Mouse (Mus musculus) left cerebral cortex, postnatal 4 days (tissue): ENCODE measurements at regions not wholly inside any gene's neighbourhood (a gene's known extent, or its start where the extent isn't known, plus 50 kb on each side); places are given as distances from the start of the nearest gene placed in this dataset.
A peak's percentile ranks its signal among the peaks of the same experiment; 100 is the strongest.

Source experiments
- DNase-seq: peaks from one replicate; pipeline ENCODE4 v3.0.0-alpha.2; 2022
- intact Hi-C: fragments of 180-260 bp; cut with DNase I; formaldehyde crosslinking; loops from one replicate; pipeline ENCODE4 v1.15.1; 2025

DNA sequence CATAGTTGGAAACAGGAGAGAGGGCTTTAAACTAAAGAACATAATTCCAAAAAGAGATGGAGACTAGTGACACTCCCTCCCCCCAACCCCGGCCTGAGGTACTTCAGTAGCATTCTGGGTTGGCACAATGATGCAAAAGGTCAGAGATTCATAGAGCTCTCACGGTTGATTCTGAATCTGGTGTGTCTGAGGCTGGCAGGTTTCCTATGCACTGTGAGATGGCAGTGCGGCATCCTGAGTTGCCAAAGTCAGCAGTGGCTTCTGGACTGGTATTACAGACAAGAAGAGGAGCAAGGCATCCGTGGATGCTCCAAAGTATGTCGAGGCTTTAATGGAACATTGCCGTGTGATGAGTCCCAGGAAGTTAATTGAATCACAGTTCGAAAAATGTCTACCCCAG lies 2791.8 kb upstream of the Gm7489 start:
- DNase-seq: no peak
- intact Hi-C loops: no loop called here

DNA sequence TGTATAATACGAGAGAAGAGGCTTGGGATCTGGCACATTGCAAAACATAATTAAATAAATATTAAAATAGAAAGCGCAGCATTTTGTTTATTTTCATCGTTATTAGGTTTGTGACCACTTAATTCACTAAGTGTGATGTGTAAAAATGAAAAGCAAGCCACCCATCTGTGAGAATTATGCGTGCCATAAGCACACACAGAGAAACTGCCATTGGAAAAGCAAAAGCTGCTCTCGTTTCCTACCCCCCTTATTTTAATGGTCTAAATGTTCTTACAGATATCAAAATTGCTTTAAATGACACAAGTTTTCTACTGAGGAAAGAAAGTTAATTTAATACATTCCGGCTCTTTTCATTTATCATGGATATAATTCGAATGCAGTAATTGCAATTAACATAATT lies 2780.8 kb upstream of the Gm7489 start:
- DNase-seq: no peak
- intact Hi-C loops: no loop called here

DNA sequence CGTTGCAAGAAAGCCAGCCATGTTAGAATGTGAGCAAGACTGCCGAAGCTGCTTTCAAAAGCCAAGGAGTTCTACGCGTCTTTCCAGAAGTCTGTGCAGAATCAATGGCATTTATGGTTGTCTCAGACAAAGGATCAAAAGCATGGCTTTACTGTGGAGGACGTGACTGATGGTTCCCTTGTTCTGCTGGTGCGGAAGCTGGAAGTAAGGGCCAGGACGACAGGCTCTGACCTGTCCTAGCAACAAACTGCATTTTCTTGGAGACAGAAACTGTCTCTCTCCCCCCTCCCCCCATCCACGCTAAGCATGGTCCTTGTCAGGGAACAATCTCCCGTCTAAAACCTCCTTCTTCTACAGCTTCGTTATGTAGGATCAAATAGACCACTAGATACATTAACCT lies 2780.3 kb upstream of the Gm7489 start:
- no peak for DNase-seq
- intact Hi-C loops: no loop called here

DNA sequence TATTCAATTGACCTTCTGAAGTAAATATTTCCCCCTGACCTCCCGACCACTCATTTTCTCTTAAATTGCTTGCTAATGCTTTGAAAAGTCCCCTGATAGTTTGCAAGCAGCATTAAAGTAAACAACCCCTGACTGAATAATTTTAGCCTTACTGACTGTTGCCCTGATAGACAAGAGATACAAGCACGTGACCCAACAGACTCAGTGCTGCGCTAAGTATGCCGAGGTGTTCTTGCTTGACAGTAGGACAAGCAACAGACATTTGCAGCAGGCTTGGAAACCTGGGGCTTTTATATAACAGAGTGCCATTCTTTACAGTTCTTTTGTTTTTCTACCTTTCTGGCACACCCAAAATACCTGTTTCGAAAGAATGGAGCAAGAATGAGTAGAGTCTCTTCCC lies 2779.9 kb upstream of the Gm7489 start:
- no peak for DNase-seq
- intact Hi-C loops: no loop called here

DNA sequence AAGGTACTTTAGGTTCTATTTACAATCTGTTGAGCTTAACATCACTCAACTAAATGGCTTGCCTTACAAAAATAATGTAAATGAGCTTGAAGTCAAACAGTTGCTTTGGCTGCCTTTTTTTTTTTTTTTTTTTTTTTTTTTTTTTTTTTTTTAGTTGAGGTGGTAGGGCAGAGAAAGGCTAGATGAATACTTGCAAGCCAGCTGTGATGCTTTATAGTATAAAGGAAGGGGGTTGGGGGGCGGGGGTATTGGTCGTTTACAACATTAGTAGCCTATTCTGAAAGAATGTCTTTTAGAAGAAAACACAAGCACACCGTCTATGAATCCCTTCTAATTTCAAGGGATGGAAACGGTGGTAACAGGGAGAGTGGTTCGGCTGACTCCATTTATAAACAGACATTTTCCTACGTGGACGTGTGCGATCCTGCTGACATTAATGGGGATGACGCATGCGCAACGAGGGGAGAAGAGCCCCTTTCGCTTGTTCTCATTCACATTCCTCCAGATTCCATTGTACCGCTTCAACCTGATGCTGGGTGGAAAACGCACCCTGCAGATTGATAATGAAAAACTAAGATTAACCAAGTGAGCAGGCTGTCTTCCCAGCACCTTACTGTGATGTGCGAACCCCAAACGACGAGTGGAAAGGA lies 2779.2 kb upstream of the Gm7489 start:
- DNase-seq: no peak
- intact Hi-C loops: no loop called here

DNA sequence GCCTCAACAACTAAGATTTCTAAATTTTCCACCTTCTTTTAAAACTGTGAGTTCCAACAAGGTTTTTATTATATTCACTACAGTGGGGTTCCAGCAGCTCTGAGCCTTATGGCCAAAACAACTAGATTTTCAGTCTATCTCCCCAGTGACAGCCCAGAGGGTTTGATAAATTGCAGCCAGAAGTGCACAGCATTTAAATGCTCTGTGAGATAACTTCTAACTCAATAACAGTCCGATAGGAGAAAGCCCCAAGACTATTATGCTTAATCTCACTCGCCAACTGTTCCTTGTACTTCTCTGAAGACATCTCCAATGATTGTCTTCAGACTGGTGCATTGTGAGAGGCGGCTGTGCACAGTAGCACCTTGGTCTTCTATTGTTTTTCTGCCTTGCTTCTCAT lies 2774.5 kb upstream of the Gm7489 start:
- intact Hi-C loops: no loop called here
- DNase-seq: no peak

DNA sequence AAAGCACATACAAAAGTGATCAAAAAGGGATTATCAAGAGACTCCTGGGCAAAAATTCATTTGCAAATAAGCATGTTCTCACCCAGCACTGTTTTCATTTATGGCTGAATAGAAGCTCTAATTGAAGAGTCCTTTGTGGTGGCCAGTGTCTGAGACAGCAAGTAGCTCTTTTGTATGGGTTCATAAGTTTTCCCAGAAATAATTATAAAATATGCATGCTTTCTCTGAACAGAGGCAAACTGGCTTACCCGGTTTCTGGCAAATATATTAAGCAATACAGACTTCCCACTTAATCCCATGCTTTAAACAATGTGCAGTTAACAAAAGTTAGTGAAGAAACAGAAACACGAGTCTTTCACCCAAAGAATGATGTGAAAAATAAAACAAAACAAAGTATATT lies 2758.8 kb upstream of the Gm7489 start:
- DNase-seq: no peak
- intact Hi-C loops: no loop called here

DNA sequence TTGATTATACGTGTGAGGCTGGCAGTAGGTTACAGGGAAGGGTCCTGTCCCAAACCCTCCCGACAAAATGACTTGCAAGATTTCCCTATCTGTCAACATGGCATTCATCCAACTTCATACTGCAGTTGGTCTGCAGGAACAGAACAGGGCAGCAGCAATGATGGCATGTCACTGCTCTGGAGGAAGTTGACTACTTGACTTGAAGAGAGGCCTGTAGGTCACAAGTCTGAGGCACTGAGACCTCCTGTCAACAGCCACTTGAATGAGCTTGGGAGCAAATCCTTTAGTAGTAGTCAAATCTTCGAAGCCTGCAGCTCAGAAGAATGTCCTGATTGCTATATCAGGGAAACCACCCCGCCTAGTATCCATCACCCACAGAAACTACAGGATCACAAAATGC lies 2753.7 kb upstream of the Gm7489 start:
- DNase-seq: no peak
- intact Hi-C loops: no loop called here

DNA sequence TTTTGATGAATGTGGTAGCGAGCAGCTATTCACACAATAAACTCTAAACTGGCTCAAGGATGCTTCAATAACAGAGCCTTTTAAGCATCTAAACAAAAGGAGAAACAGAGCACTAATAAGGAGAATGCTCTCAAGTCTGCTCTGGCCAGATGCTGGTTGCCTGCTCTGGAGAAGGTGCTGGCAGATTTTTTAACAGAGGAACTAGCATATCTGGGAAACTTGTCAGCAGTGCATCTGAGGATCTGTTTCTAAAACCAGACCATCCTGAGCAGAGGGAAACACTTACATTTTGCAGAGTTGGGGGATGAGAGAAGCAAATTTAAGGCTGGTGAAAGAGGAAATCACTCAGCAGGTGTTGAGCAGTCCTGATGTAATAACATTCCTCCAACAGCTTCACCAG lies 2748.6 kb upstream of the Gm7489 start:
- intact Hi-C loops: no loop called here
- no peak for DNase-seq

DNA sequence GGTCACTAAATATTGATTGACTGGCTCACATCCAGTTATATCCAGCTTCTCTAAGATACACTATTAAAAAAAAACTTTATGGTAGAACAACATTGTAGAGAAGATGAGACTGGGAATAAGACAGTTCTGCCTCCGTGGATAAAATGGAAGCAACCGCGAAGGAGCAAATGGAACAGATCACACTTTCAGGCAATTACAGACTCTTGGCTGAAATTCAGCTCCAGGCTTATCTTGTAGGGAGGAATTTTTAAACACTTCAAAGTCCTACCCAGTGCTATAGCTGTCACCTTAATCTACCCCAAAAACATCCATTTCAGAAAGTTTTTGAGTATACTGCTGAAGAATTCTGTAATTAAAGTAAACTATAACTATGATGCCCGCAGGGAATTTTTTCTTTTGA lies 2745.2 kb upstream of the Gm7489 start:
- DNase-seq: no peak
- intact Hi-C loops: no loop called here

DNA sequence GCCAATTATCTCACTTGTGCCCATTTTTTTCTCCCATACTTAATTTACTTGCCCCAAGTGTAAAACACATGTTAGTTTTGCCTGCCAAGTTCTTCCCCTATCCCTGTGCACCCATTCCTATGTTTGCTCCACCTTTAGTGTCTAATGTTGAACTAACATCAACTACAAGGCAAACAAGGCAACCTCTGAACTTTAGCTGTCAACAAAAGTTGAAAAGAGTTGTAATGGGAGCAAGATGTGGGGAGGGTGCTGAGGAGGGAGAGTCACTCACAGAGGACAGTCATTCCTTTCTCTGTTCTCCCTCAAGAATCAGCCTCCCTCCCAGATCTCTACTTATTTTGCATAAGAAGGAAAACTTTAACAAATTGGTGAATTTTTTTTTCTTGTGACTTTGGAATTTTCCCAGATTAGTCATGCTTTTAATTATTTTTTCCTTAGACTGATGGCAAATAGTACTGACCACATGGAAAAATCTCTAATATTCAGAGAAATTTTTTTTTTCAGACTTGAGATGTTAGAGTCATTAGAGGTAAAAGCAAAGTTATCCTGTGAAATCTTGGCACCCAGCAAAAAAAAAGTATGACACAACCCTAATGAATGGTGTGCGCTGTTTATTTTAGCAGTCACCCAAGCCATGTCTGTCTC lies 2710.6 kb upstream of the Gm7489 start:
- DNase-seq: no peak
- intact Hi-C loops: no loop called here

DNA sequence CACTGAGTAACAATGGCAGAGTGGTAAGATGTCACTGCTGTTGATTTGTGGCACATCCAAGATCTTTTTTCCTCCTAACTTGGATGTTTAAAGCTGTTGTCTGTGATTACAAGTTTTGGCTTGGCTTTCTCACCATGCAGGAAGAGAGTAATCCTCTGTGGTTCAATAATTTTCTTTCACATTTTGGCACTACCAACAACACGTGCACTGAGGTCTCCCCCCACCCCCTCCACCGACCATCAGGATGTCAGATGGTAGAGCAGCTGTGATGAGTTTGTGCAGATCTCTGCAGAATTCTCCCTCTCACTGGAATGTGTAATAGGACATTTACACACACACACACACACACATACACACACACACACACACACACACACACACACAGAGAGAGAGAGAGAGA lies 2708.2 kb upstream of the Gm7489 start:
- intact Hi-C loops: no loop called here
- peak; percentile 11 for DNase-seq

DNA sequence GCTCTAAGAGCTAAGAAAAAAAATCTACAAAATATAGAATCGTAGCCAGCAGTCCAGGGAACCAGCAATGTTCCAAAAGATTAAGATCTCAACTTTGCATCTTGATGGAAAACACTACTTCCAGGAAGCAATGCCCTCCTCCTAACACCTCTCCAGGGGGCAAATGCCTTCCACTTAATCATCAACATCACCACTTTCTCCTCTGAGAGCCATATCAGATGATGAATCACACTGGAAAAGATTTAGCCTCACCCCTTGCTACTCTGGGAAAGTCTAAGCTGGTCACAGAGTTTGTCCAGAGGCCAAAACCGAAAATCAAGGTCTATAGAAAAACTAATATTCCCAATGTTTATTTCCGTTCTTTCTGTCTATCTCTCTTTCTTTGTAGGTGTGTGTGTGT lies 2695.6 kb upstream of the Gm7489 start:
- intact Hi-C loops: no loop called here

DNA sequence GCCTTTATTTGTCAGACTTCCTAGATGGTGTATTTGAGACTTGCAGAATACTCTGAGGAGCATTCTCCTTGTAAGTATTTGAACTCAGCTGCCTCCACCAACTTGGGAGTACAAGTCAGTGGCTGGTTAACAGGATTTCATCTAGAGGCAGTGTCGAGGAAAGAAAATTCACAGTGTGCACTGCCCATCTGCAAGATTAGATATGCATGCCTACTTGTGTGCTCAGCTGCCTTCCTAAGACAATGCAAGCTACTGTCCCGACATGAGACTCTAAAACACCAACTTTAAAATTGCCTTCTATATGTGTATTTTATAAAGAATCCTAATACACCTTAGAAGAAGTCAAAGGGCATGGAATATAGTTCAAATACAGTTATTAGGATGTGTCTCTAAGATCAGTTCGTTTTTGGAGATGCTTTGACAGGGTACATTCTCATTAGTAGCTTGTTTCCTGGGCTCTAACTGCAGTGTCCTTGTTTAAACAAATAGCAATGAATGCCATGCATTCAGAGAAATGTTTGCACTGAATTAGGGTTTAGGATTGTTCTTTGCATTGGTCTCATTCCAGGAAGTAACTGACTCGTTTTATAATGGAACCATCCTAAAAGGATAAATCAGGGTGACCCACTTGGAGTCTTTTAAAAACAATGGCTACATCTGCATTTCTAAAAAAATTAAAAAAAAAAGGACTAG lies 2687.1 kb upstream of the Gm7489 start:
- no peak for DNase-seq
- intact Hi-C loops: no loop called here

More for the DNA sequence above, 2695.6 kb upstream of the Gm7489 start:
- DNase-seq: no peak

DNA sequence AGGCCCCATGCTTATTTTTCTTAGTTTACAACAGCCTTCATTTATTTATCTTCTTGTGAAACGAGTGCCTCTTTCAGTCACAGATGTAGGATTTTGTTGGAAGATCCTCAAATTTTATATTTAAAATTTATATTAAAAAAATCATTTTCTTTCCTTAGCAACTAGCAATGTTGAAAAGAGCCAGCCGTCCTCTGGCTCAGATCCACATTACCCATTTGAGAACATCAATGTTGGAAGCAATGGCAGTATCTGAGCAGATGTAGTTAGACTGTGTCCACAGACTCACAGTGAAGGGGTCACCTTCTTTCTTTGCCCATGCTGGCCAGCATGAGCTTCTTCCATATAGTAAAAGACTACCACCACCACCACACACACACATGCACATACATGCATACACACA lies 2681.4 kb upstream of the Gm7489 start:
- intact Hi-C loops: no loop called here
- DNase-seq: no peak

DNA sequence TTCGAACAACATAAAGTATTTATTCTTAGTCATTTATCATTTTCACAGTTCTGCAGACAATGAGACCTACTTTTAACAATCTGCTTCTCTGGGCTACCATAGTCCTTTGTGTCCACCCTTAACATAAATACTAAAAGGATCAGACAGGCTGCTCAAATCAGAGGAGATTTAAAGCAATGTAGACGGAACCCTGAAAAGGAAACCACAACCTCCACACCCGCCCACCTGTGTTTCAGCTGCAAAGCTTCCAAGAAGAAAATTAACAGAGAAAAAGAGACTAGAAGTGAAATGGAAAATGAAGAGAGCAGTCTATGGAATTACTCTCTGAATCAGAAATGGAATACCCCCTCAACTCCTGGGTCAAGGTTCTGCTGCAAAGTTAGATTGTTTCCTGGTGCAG lies 2678.7 kb upstream of the Gm7489 start:
- intact Hi-C loops: no loop called here
- no peak for DNase-seq

DNA sequence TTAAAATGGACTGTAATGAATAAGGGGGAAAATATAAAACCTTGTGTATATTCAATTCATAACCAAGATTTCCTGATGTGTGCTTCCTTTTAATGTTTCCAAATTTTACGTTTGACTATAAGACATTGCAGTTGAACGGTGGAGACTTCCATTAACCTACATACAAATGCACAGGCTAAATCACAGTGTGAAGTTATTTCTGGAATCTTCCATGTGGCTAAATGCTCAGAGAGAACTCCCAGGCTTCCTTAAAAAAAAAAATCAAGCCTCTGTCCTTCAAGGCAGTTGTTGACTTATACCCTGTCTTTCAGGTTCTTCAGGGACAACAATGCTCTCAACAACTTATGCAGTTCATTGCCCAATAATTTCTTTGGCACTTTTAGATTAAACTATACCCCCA lies 2677.9 kb upstream of the Gm7489 start:
- intact Hi-C loops: no loop called here
- no peak for DNase-seq

DNA sequence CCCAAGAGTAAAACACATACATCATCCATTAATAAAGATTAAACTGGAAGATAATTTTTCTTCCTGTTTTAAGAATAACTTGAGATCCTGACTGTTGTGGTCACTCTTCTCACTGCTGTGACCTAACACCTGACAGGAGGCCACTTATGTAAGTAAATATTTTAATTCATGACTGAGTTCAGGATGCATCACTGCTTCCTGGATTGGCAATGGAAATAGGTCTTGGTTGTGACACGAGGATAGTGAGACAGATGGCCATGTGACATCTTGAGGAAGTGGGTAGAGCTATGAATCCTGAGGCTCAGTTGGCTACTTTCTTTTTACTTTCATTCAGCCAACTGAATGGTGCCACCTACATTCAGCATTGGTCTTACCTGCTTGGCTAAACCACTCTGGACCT lies 2649.8 kb upstream of the Gm7489 start:
- intact Hi-C loops: loop anchor here (10.0 kb wide), 1 partner anchor 510 kb away; no protein-coding TSS in a partner anchor
- no peak for DNase-seq

DNA sequence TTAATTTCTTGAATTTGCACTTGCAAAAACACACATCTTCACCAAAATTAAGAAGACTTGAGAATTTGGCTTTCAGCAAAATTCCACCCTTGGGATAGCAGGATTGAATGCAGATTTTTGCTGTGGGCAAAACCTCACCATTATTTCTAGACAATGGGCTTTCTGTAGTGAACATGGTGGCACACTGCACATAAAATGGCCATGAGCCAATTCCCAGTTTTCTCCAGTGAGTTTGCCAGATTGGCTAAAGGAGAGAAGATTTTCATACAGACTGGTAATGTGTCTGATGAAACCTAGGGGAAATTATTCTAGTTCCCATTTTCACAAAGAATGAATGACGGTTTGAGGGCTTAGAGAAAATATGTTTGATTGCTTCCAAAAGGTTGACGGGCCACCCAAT lies 2640.1 kb upstream of the Gm7489 start:
- intact Hi-C loops: no loop called here

DNA sequence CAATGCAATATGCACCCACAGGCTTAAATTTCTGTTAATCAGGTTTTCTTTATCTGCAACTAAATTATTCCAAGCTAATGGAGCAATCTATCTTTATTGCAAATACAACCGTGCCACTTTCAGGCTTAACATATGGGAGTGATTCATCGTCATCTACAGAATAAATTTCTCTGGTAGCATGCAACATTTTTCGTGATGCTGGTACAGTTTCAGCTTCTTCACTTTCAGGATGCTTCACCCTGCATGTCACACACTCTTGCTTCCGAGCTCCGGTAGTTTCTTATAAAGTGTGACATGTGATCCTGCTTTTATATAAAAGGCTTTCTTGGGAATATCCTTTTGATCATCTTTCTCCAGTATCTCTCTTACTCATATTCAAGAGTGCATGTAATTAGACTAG lies 2637.4 kb upstream of the Gm7489 start:
- intact Hi-C loops: no loop called here

More for the DNA sequence above, 2640.1 kb upstream of the Gm7489 start:
- no peak for DNase-seq

DNA sequence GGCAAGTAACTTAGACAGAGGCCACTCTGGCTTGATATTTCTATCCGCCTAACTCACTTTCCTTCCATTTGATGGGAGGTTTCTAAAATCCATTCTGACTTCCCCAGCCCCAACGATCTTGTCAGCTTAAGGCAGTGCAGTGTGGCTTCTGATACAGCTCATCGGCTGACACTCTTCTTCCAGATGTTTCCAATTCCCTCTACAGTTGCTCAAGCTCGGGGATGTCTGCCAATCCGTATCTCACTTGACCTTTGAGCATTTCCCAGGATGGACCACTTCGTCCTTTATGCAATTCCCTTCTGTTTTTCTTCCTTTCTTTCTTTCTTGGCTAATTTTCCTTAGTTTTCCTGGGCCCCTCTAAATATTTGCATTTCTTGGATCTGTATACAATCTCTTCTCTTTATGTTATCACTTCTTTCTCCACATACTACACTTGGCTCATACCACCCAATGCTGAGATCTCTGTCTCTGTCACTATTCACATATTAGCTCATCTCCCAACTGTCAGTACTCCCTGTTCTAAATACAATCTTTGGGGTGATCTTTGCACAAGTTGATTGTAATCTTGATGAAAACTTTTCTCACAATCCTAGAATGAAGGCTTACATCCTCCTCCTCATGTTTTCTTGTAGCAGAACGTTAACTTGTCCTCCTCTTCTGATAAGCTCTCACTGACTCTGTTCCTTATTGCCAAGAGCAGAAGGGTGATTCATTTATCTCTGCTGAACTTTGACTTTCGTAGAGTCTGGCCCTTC lies 2636.5 kb upstream of the Gm7489 start:
- intact Hi-C loops: no loop called here

More for the DNA sequence above, 2637.4 kb upstream of the Gm7489 start:
- DNase-seq: no peak

DNA sequence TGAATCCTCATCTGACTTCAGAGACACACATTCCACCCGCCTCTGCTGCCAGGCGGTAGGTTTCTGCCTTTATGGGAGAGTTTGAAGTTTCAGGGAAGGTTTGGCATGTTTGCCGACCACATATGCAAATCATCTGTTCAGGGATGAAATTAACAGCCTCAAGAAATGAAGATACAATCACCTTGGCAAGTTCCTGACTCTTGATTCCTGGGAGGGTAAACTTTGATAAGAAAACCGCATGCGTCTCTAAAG lies 2636.0 kb upstream of the Gm7489 start:
- no peak for DNase-seq
- intact Hi-C loops: no loop called here

More for the DNA sequence above, 2636.5 kb upstream of the Gm7489 start:
- no peak for DNase-seq
